Mouse (Mus musculus): ENCODE results near the gene Rps16. TPM values are rescaled to one million over a fixed set of nuclear protein-coding genes. Genes with fewer than 3 reads are reported as not detected.
"Not testable (repeated sequence)": the region's sequence is repeated elsewhere in the genome, so short reads cannot be mapped to it uniquely, and the experiment has no call there.

The Rps16 gene
- polyA plus RNA-seq, 1 experiment from 2014 or later = 438 TPM

GRCm38 (mm10) chr7:28386007-28386406, 35.6 kb downstream of the Rps16 start:
- Histone ChIP-seq H3K4me3 (no peak overlapping the region), H3K9me3 (no peaks in the 10 kb centered on the region), H3K9ac (no peak overlapping the region), H3K36me3 (replicated peaks) (peaks cover 30% of the 10 kb centered on the region), H3K27ac (no peak overlapping the region), H3K4me2 (no peak overlapping the region), H3K4me1 (peaks cover 9% of the 10 kb centered on the region; the same call in 1 of the 2 replicates), H3K27me3 (replicated peaks) (no peaks in the 10 kb centered on the region)
- 92% methylated on average over 7 of the region's 7 CpGs for WGBS
- no peak for ATAC-seq (replicated peaks)

DNA sequence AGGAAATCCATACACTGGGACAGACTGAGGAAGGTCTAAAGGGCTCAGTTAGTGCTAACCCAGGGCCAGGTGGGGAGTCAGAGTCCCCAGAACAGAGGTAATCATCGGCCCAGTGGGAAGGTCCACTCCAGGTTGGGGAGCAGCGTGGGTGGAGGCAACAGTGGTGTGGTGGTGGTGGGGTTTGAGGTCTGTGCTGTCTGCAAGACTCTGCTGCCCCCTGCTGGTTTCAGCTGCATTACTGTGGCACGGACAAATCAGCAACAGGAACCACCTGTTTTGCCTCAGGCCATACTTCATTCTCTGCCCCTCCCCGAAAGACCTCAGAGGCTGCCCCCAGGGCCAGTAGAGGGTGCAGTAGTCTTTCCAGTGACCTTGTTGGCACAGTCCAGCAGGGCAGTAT, 36.0 kb downstream of the Rps16 start:
- 18% methylated on average over 4 of the region's 4 CpGs for WGBS
- Histone ChIP-seq H3K4me2 (no peak overlapping the region), H3K27me3 (replicated peaks) (no peaks in the 10 kb centered on the region), H3K36me3 (replicated peaks) (peaks cover 30% of the 10 kb centered on the region), H3K9me3 (no peaks in the 10 kb centered on the region), H3K9ac (no peak overlapping the region), H3K27ac (no peak overlapping the region), H3K4me1 (peaks cover 10% of the 10 kb centered on the region), H3K4me3 (no peak overlapping the region)
- ATAC-seq (replicated peaks) = peak; percentile 34

- not testable (repeated sequence) for H3K9ac ChIP-seq; H3K9me3 ChIP-seq; H3K27me3 ChIP-seq (replicated peaks); H3K4me3 ChIP-seq; H3K4me1 ChIP-seq; H3K4me2 ChIP-seq; H3K27ac ChIP-seq
- peak; percentile 5; the same call in 1 of the 2 replicates for ATAC-seq (replicated peaks)
- WGBS = 83% methylated on average over 6 of the region's 6 CpGs
- peaks cover 30% of the 10 kb centered on the region for H3K36me3 ChIP-seq (replicated peaks)
Measured at GRCm38 (mm10) chr7:28386877-28387276, 36.4 kb downstream of the Rps16 start.

GRCm38 (mm10) chr7:28387384-28387783, 36.9 kb downstream of the Rps16 start:
- H3K4me2 ChIP-seq; H3K4me3 ChIP-seq; H3K27me3 ChIP-seq (replicated peaks); H3K4me1 ChIP-seq; H3K27ac ChIP-seq; H3K9ac ChIP-seq; H3K9me3 ChIP-seq; ATAC-seq (replicated peaks): not testable (repeated sequence)
- peaks cover 30% of the 10 kb centered on the region for H3K36me3 ChIP-seq (replicated peaks)
- WGBS = 82% methylated on average over 7 of the region's 7 CpGs

DNA sequence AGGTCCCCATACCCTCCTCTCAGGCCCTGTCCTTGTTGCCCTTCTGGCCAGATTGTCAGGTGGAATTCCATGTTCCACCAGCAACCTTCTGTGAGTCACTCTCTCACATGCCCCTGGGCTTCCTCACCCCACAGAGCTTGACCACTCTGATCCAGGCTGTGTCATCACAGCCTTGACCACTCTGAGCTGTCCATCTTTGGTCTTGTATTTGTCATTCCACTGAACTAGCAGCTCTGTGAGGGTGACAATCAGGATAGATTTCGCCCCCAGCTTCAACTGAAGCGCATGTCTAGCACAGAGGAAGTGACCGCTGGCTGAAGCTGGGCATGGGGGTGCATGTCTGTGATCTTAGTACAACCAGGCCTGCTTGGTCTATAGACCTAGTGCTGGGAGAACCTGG, 39.9 kb downstream of the Rps16 start:
- WGBS = 97% methylated on average over 3 of the region's 3 CpGs
- ATAC-seq (replicated peaks) = no peak
- H3K36me3 ChIP-seq (replicated peaks) = peaks cover 36% of the 10 kb centered on the region

GRCm38 (mm10) chr7:28392429-28393271, 42.2 kb downstream of the Rps16 start, which contains the start of the genes Med29 and Paf1:
Gene Med29, minus strand, starts transcription at chr7:28392708.
Gene Paf1, plus strand, starts transcription at chr7:28392951.
- Histone ChIP-seq H3K36me3 (replicated peaks) (peaks cover 50% of the 10 kb centered on the region), H3K27me3 (replicated peaks) (no peaks in the 10 kb centered on the region), H3K9ac (peak within 1 kb of the TSS; percentile 74), H3K27ac (peak within 1 kb of the TSS; percentile 81), H3K4me2 (peak within 1 kb of the TSS; percentile 90), H3K4me1 (peaks cover 24% of the 10 kb centered on the region), H3K4me3 (peak within 1 kb of the TSS; percentile 61), H3K9me3 (no peaks in the 10 kb centered on the region)
- peak; percentile 98 for ATAC-seq (replicated peaks)
- under 1% methylated on average over 58 of the region's 58 CpGs for WGBS

More for the DNA sequence above, 39.9 kb downstream of the Rps16 start:
- no peak overlapping the region for H3K4me2 ChIP-seq
- H3K9ac ChIP-seq = no peak overlapping the region
- no peak overlapping the region for H3K4me3 ChIP-seq
- peaks cover 24% of the 10 kb centered on the region for H3K4me1 ChIP-seq
- H3K27ac ChIP-seq = no peak overlapping the region
- no peaks in the 10 kb centered on the region for H3K9me3 ChIP-seq
- no peaks in the 10 kb centered on the region for H3K27me3 ChIP-seq (replicated peaks)

GRCm38 (mm10) chr7:28393272-28393951, 43.0 kb downstream of the Rps16 start:
- Histone ChIP-seq H3K27me3 (replicated peaks) (no peaks in the 10 kb centered on the region), H3K9me3 (no peaks in the 10 kb centered on the region), H3K9ac (peak overlapping the region; percentile 74), H3K36me3 (replicated peaks) (peaks cover 52% of the 10 kb centered on the region), H3K27ac (peak overlapping the region; percentile 75), H3K4me1 (peaks cover 24% of the 10 kb centered on the region), H3K4me2 (peak overlapping the region; percentile 90), H3K4me3 (peak overlapping the region; percentile 61)
- 5% methylated on average over 22 of the region's 22 CpGs for WGBS
- no peak; the same call in 1 of the 2 replicates for ATAC-seq (replicated peaks)

DNA sequence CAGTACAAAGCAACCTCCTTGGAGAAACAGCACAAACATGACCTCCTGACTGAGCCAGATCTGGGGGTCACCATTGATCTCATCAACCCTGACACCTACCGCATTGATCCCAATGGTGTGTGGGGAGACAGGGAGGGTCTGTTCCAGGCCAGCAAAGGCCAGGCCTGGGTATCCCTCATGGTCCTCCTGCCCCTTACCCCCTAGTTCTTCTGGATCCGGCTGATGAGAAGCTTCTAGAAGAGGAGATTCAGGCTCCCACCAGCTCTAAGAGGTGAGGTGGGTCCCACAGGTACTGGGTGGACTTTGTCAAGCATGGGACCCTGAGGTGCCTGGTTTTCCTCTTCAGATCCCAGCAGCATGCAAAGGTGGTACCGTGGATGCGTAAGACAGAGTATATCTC, 45.0 kb downstream of the Rps16 start:
- no peak overlapping the region for H3K4me2 ChIP-seq
- H3K9me3 ChIP-seq = no peaks in the 10 kb centered on the region
- ATAC-seq (replicated peaks) = no peak
- H3K4me1 ChIP-seq = peaks cover 24% of the 10 kb centered on the region
- H3K27ac ChIP-seq = no peak overlapping the region
- H3K27me3 ChIP-seq (replicated peaks) = no peaks in the 10 kb centered on the region
- no peak overlapping the region for H3K9ac ChIP-seq
- WGBS = 92% methylated on average over 4 of the region's 4 CpGs
- H3K36me3 ChIP-seq (replicated peaks) = peaks cover 53% of the 10 kb centered on the region
- no peak overlapping the region for H3K4me3 ChIP-seq

- ATAC-seq (replicated peaks) = no peak
- H3K9ac ChIP-seq = no peak overlapping the region
- WGBS = 67% methylated on average over 3 of the region's 3 CpGs
Measured at GRCm38 (mm10) chr7:28398000-28398399, 47.5 kb downstream of the Rps16 start.

DNA sequence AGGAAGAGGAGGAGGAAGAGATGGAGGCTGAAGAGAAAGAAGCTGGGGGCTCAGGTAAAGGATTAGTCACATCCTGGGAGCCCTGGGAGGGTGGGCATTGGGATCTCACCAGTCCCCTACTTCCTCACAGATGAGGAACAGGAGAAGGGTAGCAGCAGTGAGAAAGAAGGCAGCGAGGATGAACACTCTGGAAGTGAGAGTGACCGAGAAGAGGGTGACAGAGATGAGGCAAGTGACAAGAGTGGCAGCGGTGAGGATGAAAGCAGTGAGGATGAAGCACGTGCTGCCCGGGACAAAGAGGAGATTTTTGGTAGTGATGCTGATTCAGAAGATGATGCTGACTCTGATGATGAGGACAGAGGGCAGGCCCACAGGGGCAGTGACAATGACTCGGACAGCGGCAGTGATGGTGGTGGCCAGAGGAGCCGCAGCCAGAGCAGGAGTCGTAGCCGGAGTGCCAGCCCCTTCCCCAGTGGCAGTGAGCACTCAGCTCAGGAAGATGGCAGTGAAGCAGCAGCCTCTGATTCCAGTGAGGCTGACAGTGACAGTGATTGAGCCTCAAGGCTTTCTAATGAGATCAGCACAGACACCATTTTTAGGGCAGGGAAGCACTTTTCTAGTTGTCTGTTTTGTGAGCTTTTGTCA, 48.4 kb downstream of the Rps16 start:
- Histone ChIP-seq H3K27ac (no peak overlapping the region), H3K27me3 (replicated peaks) (no peaks in the 10 kb centered on the region), H3K4me2 (no peak overlapping the region), H3K4me3 (no peak overlapping the region), H3K4me1 (peaks cover 9% of the 10 kb centered on the region), H3K9ac (no peak overlapping the region), H3K9me3 (no peaks in the 10 kb centered on the region), H3K36me3 (replicated peaks) (peaks cover 74% of the 10 kb centered on the region)
- ATAC-seq (replicated peaks) = no peak
- 89% methylated on average over 10 of the region's 10 CpGs for WGBS

More at GRCm38 (mm10) chr7:28398000-28398399, 47.5 kb downstream of the Rps16 start:
- peaks cover 15% of the 10 kb centered on the region for H3K4me1 ChIP-seq
- H3K27me3 ChIP-seq (replicated peaks) = no peaks in the 10 kb centered on the region
- no peak overlapping the region for H3K4me3 ChIP-seq
- no peak overlapping the region for H3K27ac ChIP-seq
- no peaks in the 10 kb centered on the region for H3K9me3 ChIP-seq
- peaks cover 66% of the 10 kb centered on the region for H3K36me3 ChIP-seq (replicated peaks)
- H3K4me2 ChIP-seq = no peak overlapping the region

GRCm38 (mm10) chr7:28401030-28401429, 50.6 kb downstream of the Rps16 start:
- Histone ChIP-seq H3K36me3 (replicated peaks) (peaks cover 79% of the 10 kb centered on the region), H3K27me3 (replicated peaks) (no peaks in the 10 kb centered on the region), H3K9ac (no peak overlapping the region), H3K27ac (no peak overlapping the region), H3K4me2 (no peak overlapping the region), H3K4me1 (no peaks in the 10 kb centered on the region), H3K4me3 (no peak overlapping the region), H3K9me3 (no peaks in the 10 kb centered on the region)
- ATAC-seq (replicated peaks) = no peak
- WGBS = 100% methylated on average over 1 of the region's 1 CpGs

DNA sequence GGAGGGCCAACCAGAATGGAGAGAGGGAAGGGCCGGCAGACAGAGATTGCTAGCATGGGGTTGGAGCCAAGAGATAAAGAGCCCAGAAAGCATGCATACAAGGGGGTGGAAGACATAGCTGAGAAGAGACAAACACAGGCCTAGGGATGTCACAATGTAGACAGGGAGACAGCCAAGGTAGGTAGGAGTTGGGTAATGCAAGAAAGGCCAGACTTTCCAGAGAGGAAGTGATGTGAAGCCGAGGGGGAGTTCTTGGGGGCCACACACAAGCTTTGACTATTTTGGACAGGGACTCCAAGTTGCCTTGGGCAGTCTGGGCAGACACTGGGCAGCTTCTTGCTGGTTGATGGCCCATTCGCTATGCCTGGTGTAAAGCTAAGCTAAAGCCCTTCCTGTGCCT, 51.5 kb downstream of the Rps16 start:
- no peak overlapping the region for H3K4me2 ChIP-seq
- WGBS = 91% methylated on average over 3 of the region's 3 CpGs
- no peak for ATAC-seq (replicated peaks)
- no peaks in the 10 kb centered on the region for H3K9me3 ChIP-seq
- H3K27ac ChIP-seq = no peak overlapping the region
- no peaks in the 10 kb centered on the region for H3K27me3 ChIP-seq (replicated peaks)
- H3K36me3 ChIP-seq (replicated peaks) = peaks cover 80% of the 10 kb centered on the region
- no peak overlapping the region for H3K4me3 ChIP-seq
- H3K4me1 ChIP-seq = no peaks in the 10 kb centered on the region
- H3K9ac ChIP-seq = no peak overlapping the region

All from midbrain, embryonic 15.5 days (tissue).